In genomic region chr11:6402515-6403510, GRCm38 (mm10) we compare ENCODE assay signal across 8 mouse cellular contexts. TPM values are rescaled to one million over a fixed set of nuclear protein-coding genes. Genes with fewer than 3 reads are reported as not detected.
DNase-seq lines count a peak whose midpoint lies in the region.

No protein-coding gene starts in this region.

- peak; percentile 52 to 67 for DNase-seq in frontal cortex, postnatal 36 days (ENCODE audit: low spot score in 2 of 2)
- DNase-seq in frontal cortex, postnatal 25 days (ENCODE audit: low spot score in 2 of 2), result no peak
- DNase-seq in 3134 (ENCODE audit: extremely low read depth, insufficient read length, low spot score), result peak; percentile 46
- peak; percentile 87 for DNase-seq in R1 (ENCODE audit: low read depth, low spot score)
- DNase-seq in embryo, embryonic 9.5 days (ENCODE audit: extremely low spot score), result peak; percentile 56
- peak; percentile 42 to 66 for DNase-seq in layer of hippocampus, adult 8-10 months (ENCODE audit: low spot score in 2 of 2)
- peak; percentile 54 for DNase-seq in mesoderm, embryonic 11.5 days (ENCODE audit: low read depth, low spot score)
- DNase-seq in thymus, postnatal 14 days, result peak; percentile 91

RNA-seq across cellular contexts. Expression of gene Ppia, which starts 12.4 kb away (rescaled TPM):
- total RNA-seq in layer of hippocampus, adult 8-10 months (2022), result 1,000 to 10,000 TPM; 1,319 to 1,646 (median 1,558) TPM

RNA-seq across cellular contexts. Expression of gene Zmiz2, which starts 13.9 kb away (rescaled TPM):
- 100 to 1,000 TPM; 157 to 169 (median 159) TPM for total RNA-seq in layer of hippocampus, adult 8-10 months (2022)

RNA-seq across cellular contexts. Expression of gene H2afv, which starts 41.4 kb away (rescaled TPM):
- 10 to 100 TPM; 26.4 to 39.8 (median 36.9) TPM for total RNA-seq in layer of hippocampus, adult 8-10 months (2022)

Comparison
In these comparisons a context has a peak if more than half of its experiments do, and no peak if none do; other contexts are left out.
1. DNase-seq: peak in frontal cortex, postnatal 36 days (2 of 2), 3134 (single experiment), R1 (single experiment), embryo, embryonic 9.5 days (single experiment), layer of hippocampus, adult 8-10 months (2 of 2), mesoderm, embryonic 11.5 days (single experiment) and thymus, postnatal 14 days (single experiment); none in frontal cortex, postnatal 25 days (0 of 2).